Mouse (Mus musculus): ENCODE results near the gene Acadm.

- TF ChIP-seq POLR2A (IDR thresholded peaks at IDR 0.05; ENCODE audit: low read depth, low read length) (no peak), CTCF (IDR thresholded peaks at IDR 0.05; ENCODE audit: extremely low read depth, insufficient read depth, insufficient read length, insufficient replicate concordance) (no peak)
Observed at GRCm38 (mm10) chr3:153929526-153929925, 14.9 kb downstream of the Acadm start.
